Mouse (Mus musculus): Measurements from ENCODE around the gene F11. TPM values are rescaled to one million over a fixed set of nuclear protein-coding genes. Genes with fewer than 3 reads are reported as not detected.

Gene F11
- not detected in 2 replicates for polyA plus RNA-seq (2012; rRNA removed)

DNA sequence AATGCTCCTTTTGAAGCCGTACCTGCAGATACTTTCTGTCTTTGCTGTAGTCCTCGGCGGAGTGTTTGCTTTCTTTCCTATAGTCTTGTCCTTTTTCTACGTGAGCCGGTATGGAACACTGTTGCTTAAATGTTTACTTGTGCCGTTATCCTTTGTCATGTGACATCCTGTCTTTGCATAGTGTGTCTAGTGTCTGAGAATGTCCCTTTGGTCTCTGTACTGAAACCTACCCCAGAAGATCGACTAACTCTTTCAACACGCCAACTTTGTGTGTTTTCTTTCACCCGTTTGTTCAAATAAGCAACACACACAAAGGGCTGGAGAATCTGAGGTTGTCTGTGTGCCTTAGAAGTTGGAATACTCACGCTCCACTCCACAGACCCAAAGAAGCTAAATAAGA, at the start of gene F11:
TSS of gene F11 (minus strand) at position 112 of the 400 bp plus-strand sequence.

DNA sequence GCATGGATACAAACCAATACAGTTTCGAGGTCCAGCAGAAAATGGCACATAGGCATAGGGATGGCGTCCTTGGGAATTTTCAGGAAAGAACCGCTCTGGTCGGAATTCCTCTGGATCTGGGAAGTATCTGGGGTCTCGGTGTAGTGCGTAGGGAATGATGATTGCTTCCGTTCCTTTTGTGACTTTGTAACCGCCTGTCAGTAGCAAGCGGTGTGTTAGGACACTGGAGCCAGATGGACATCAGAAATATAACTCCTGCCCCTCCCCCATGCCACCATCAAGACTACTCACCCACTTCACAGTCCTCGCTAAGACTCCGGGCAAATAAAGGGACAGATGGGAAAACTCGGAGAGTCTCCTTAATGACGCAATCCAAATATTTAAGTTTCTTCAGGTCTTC, 46.5 kb upstream of the F11 start, which contains the start of gene Gm45753:
TSS of gene Gm45753 (minus strand) at position 101 of the 400 bp plus-strand sequence.

DNA sequence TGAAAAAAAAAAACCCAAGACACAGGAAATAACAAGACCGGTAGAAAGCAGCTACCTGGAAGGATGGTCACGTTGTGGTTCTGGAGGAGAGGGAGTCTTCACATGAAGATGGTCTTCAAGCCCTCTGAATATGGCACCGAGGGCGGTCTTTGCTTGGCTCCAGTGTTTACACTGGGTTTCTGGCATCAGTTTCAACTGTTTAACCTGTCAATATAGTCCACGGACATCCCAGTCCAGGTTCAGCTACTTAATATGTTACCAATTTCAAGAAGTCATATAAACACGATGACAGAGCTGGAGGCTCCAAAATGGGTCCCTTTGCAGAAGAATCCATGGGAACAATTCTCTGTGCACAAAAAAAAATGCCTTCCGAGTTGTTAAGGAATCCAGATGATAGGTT, 32.9 kb upstream of the F11 start, which contains the start of gene Klkb1:
TSS of gene Klkb1 (minus strand) at position 173 of the 400 bp plus-strand sequence.

Other genes with a start within 250 kb of the F11 start
- 0.29 and 0.30 TPM in 2 replicates for gene Mtnr1a, start 192.9 kb downstream of the F11 start, polyA plus RNA-seq (2012; rRNA removed)
- gene Klkb1, start 32.8 kb upstream of the F11 start, polyA plus RNA-seq (2012; rRNA removed), result 0.04 and 0.07 TPM in 2 replicates
- not detected in 2 replicates for gene Gm45753, start 46.4 kb upstream of the F11 start, polyA plus RNA-seq (2012; rRNA removed)
- gene Cyp4v3, start 71.2 kb upstream of the F11 start, polyA plus RNA-seq (2012; rRNA removed), result 1.2 TPM in 2 replicates
- gene Fam149a, start 120.3 kb upstream of the F11 start, polyA plus RNA-seq (2012; rRNA removed), result 11.1 and 13.0 TPM in 2 replicates
- 1.6 and 1.7 TPM in 2 replicates for gene Tlr3, start 149.0 kb upstream of the F11 start, polyA plus RNA-seq (2012; rRNA removed)
- 58.1 and 60.9 TPM in 2 replicates for gene Sorbs2, start 245.8 kb upstream of the F11 start, polyA plus RNA-seq (2012; rRNA removed)